Mouse (Mus musculus) forebrain, embryonic 12.5 days (tissue): ENCODE data around the gene Vmn1r174. TPM values are rescaled to one million over a fixed set of nuclear protein-coding genes. Genes with fewer than 3 reads are reported as not detected.
"Not testable (repeated sequence)": the region's sequence is repeated elsewhere in the genome, so short reads cannot be mapped to it uniquely, and the experiment has no call there.

Experiments used
- ATAC-seq: fragments of 200-750 bp; cut with Nextera tagmentation; 2 replicates; pipeline ENCODE4 v1.8.0; 2017; ENCODE audit warnings: moderate TSS enrichment; ENCODE audit not compliant: low FRiP score
- H3K27ac ChIP-seq: fragments of 300-500 bp; sonication (generic); 2 replicates; pipeline ENCODE4 v1.5.1; 2016; ENCODE audit warnings: mild to moderate bottlenecking
- H3K27me3 ChIP-seq: fragments of 300-500 bp; sonication (generic); 2 replicates; pipeline ENCODE4 v1.6.1; 2016; ENCODE audit warnings: mild to moderate bottlenecking
- H3K36me3 ChIP-seq: fragments of 300-500 bp; sonication (generic); replicated peaks from 2 replicates; pipeline ENCODE4 v1.6.1; 2016; ENCODE audit warnings: mild to moderate bottlenecking
- H3K4me1 ChIP-seq: fragments of 300-500 bp; sonication (generic); 2 replicates; pipeline ENCODE4 v1.6.1; 2016
- H3K4me2 ChIP-seq: fragments of 300-500 bp; sonication (generic); 2 replicates; pipeline ENCODE4 v1.6.1; 2016; ENCODE audit warnings: mild to moderate bottlenecking, moderate library complexity
- H3K4me3 ChIP-seq: fragments of 300-500 bp; sonication (generic); replicated peaks from 2 replicates; pipeline ENCODE4 v1.5.1; 2016; ENCODE audit warnings: mild to moderate bottlenecking
- H3K9ac ChIP-seq: fragments of 300-500 bp; sonication (generic); 2 replicates; pipeline ENCODE4 v1.6.1; 2016; ENCODE audit warnings: mild to moderate bottlenecking
- H3K9me3 ChIP-seq: fragments of 300-500 bp; sonication (generic); 2 replicates; pipeline ENCODE4 v1.6.1; 2016
- WGBS: fragments of 180-500 bp; shearing (Covaris S2); methylation state at CpG from one replicate; pipeline ENCODE4 v1.1.7; 2016; 5-methylcytosine and 5-hydroxymethylcytosine counted together
- polyA plus RNA-seq: library from polyadenylated mRNA; unstranded; fragments of >200 nt; fragmentation: Nextera tagmentation; extraction: Ambion mirVana; gene quantifications from 2 replicates; pipeline ENCODE4 v1.2.1, GENCODE M21; 2016

The Vmn1r174 gene
- not detected in 2 replicates for polyA plus RNA-seq

DNA sequence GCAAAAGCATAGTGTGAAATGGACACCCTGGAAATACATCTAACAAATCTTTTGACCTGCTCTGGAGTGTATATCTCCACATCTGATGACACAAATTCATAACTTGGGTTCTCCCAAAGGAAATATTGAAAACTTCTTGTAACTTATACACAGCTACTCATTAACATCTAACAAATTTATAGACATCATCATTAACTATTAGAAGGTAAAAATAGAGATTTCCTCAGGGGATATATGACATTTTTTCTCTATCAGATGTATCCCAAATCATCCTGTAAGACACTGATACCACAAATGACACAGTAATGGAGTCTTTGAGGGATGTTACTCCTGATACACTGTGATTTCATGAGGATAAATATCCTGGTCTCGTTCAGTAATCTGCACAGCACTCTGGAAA lies at the start of gene Vmn1r174:
TSS of gene Vmn1r174 (plus strand) at position 301 of the 400 bp plus-strand sequence.
- not testable (repeated sequence) for H3K36me3 ChIP-seq, H3K4me1 ChIP-seq, H3K27ac ChIP-seq, H3K4me3 ChIP-seq, H3K9ac ChIP-seq, H3K9me3 ChIP-seq, H3K4me2 ChIP-seq, ATAC-seq, H3K27me3 ChIP-seq
- 58% methylated on average over 1 of the region's 1 CpGs for WGBS

DNA sequence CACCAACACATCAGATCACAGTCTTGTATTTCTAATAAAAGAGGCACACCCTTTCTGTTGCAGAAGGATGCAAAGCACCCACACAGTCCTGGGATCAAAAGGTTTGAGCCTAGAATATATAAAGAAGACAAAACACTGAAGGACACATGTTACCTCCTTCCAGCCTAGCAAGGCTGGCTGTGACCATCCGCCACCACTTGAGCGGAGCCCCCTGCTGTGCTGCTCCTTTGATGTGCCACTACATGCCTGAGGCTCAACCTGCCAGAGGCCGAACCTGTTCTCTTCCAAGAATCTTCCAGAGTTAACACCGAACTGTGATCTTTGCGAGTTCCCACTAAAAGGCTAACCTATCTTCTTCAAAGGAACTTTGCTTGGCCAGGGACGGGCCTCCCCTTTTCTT lies 32.5 kb downstream of the Vmn1r174 start:
- Histone ChIP-seq H3K36me3 (no peaks in the 10 kb centered on the region), H3K27ac (no peak overlapping the region), H3K4me3 (no peak overlapping the region), H3K27me3 (no peaks in the 10 kb centered on the region), H3K9me3 (peaks cover 43% of the 10 kb centered on the region), H3K9ac (no peak overlapping the region), H3K4me2 (no peak overlapping the region), H3K4me1 (no peaks in the 10 kb centered on the region)
- ATAC-seq: no peak
- WGBS: 80% methylated on average over 6 of the region's 6 CpGs

GRCm38 (mm10) chr7:23810543-23810942 lies 58.5 kb downstream of the Vmn1r174 start, which contains the start of gene Vmn1r175:
Gene Vmn1r175 (minus strand): TSS chr7:23810643.
- not testable (repeated sequence) for H3K4me3 ChIP-seq, H3K27me3 ChIP-seq, H3K9ac ChIP-seq, H3K27ac ChIP-seq, H3K36me3 ChIP-seq, H3K4me2 ChIP-seq, H3K4me1 ChIP-seq, ATAC-seq
- peaks cover 10% of the 10 kb centered on the region; the same call in 1 of the 2 replicates for H3K9me3 ChIP-seq

Other genes with a start within 250 kb of the Vmn1r174 start
- not detected in 2 replicates for gene Vmn1r167, start 245.1 kb upstream of the Vmn1r174 start, polyA plus RNA-seq
- gene Vmn1r168, start 212.5 kb upstream of the Vmn1r174 start, polyA plus RNA-seq: not detected in 2 replicates
- not detected in 2 replicates for gene Vmn1r169, start 176.7 kb upstream of the Vmn1r174 start, polyA plus RNA-seq
- gene Vmn1r170, start 146.1 kb upstream of the Vmn1r174 start, polyA plus RNA-seq: not detected in 2 replicates
- not detected in 2 replicates for gene Vmn1r171, start 121.5 kb upstream of the Vmn1r174 start, polyA plus RNA-seq
- not detected in 2 replicates for gene Vmn1r172, start 94.0 kb upstream of the Vmn1r174 start, polyA plus RNA-seq
- not detected in 2 replicates for gene Vmn1r173, start 51.6 kb upstream of the Vmn1r174 start, polyA plus RNA-seq
- gene Vmn1r175, start 58.4 kb downstream of the Vmn1r174 start, polyA plus RNA-seq: not detected in 2 replicates
- not detected in 2 replicates for gene Vmn1r176, start 85.1 kb downstream of the Vmn1r174 start, polyA plus RNA-seq
- not detected in 2 replicates for gene Vmn1r177, start 114.2 kb downstream of the Vmn1r174 start, polyA plus RNA-seq
- not detected in 2 replicates for gene Vmn1r178, start 139.7 kb downstream of the Vmn1r174 start, polyA plus RNA-seq
- not detected in 2 replicates for gene Vmn1r179, start 174.7 kb downstream of the Vmn1r174 start, polyA plus RNA-seq
- not detected in 2 replicates for gene Vmn1r180, start 198.4 kb downstream of the Vmn1r174 start, polyA plus RNA-seq
- not detected in 2 replicates for gene Vmn1r181, start 222.3 kb downstream of the Vmn1r174 start, polyA plus RNA-seq
- not detected in 2 replicates for gene V1rd19, start 249.4 kb downstream of the Vmn1r174 start, polyA plus RNA-seq